Mouse (Mus musculus): ENCODE measurements around the gene Tgif2. TPM values are rescaled to one million over a fixed set of nuclear protein-coding genes. Genes with fewer than 3 reads are reported as not detected.
"Not testable (repeated sequence)": the region's sequence is repeated elsewhere in the genome, so short reads cannot be mapped to it uniquely, and the experiment has no call there.

Tgif2 gene
- total RNA-seq, 2 experiments from 2014 or later: 2.0 to 2.1 TPM

DNA sequence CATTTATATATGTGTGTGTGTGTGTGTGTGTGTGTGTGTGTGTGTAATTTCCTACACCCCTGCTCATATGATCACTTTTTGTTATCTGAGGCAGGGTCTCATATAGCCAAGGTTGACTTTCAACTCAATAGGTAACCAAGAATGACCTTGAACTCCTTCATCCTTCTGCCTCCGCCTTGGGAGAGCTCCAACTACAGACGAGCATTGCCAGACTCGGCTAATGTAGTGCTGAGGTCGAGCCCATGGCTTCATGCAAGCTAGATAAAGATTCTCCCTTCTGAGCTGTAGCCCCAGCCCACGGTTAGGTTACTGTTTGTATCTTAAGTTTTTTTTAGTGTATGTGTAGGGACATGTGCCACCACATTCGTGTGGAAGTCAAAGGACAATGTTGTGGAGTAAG lies 62.1 kb downstream of the Tgif2 start:
- DNase-seq (ENCODE audit: low spot score in 2 of 2): no peak

DNA sequence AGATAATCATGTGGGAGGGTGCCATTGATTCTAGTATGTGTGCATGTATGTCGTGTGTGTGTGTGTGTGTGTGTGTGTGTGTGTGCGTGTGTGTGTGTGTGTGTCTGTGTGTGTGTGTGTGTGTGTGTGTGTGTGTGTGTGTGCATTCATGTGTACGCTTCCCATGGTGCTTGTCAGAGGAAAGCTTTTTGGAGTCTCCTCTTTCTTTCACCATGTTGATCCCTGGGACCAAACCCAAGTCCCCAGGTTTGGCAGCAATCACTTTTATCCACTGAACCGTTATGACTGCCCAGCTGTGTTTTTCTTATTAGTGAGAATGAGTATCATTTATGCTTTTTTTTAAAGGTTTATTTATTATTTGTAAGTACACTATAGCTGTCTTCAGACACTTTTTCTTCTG lies 62.6 kb downstream of the Tgif2 start:
- not testable (repeated sequence) for DNase-seq (ENCODE audit: low spot score in 2 of 2)

DNA sequence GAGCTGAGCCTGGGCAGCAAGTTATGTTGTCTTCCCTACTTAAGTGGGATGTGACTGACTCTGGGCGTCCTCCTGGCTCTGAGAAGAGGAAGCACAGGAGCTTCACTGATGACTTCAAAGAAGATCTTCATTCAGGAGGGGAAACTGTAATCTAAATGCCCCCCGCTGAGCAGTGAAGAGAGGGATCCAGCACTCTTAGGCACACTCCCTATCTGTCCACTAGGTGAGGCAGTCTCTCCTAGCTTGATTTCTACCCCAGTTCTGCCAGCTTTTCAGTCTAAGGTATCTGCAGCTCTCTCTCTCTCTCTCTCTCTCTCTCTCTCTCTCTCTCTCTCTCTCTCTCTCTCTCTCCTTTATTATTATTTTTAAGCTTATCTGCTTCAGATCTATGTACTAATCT lies 63.6 kb downstream of the Tgif2 start:
- DNase-seq (ENCODE audit: low spot score in 2 of 2): no peak

Other genes with a start within 250 kb of the Tgif2 start
- gene Dlgap4, start 226.3 kb upstream of the Tgif2 start, total RNA-seq (2021): 10 to 100 TPM; 43.2 to 60.8 TPM
- 10 to 100 TPM; 52.0 to 58.6 TPM for gene Myl9, start 64.6 kb upstream of the Tgif2 start, total RNA-seq (2021)
- 1 to 10 TPM; 2.5 to 3.8 TPM for gene 4930518I15Rik, start 17.9 kb downstream of the Tgif2 start, total RNA-seq (2021)
- 100 to 1,000 TPM; 223 to 330 TPM for gene Rab5if, start 23.1 kb downstream of the Tgif2 start, total RNA-seq (2021)
- gene Sla2, start 47.2 kb downstream of the Tgif2 start, total RNA-seq (2021): under 1 TPM in 1 of 2 experiments, not detected in 1; 0.22 TPM
- 10 to 100 TPM; 61.0 to 87.7 TPM for gene Ndrg3, start 152.0 kb downstream of the Tgif2 start, total RNA-seq (2021)
- gene Dsn1, start 167.1 kb downstream of the Tgif2 start, total RNA-seq (2021): 1 to 10 TPM; 2.8 to 3.8 TPM
- gene Soga1, start 239.2 kb downstream of the Tgif2 start, total RNA-seq (2021): 10 to 100 TPM; 31.4 to 36.2 TPM
- not detected for gene Tldc2, start 247.0 kb downstream of the Tgif2 start, total RNA-seq (2021)

Data from adrenal gland, adult 18-20 months (tissue).